Mouse (Mus musculus) testis, adult 10 weeks (tissue): Measurements from ENCODE around the gene Uhrf1bp1. TPM values are rescaled to one million over a fixed set of nuclear protein-coding genes. Genes with fewer than 3 reads are reported as not detected.

Source experiments
- polyA plus RNA-seq: library from polyadenylated mRNA; stranded (reverse); fragments of 350-450 nt; fragmentation: Illumina TruSeq; extraction: RNeasy Lipid Tissue Mini Kit (QIAGEN cat#74804); gene quantifications from one replicate; pipeline ENCODE4 v1.2.3, GENCODE M21; 2014; ENCODE audit warnings: low read depth, low replicate concordance

Uhrf1bp1 gene
- polyA plus RNA-seq = 2.6 TPM

GRCm38 (mm10) chr17:27856265-27856797 is at the start of gene Uhrf1bp1:
TSS of gene Uhrf1bp1 (plus strand) at chr17:27856441.

GRCm38 (mm10) chr17:27820568-27821406 is 35.5 kb upstream of the Uhrf1bp1 start, which contains the start of gene D17Wsu92e:
TSS of gene D17Wsu92e (minus strand) at chr17:27820648.

DNA sequence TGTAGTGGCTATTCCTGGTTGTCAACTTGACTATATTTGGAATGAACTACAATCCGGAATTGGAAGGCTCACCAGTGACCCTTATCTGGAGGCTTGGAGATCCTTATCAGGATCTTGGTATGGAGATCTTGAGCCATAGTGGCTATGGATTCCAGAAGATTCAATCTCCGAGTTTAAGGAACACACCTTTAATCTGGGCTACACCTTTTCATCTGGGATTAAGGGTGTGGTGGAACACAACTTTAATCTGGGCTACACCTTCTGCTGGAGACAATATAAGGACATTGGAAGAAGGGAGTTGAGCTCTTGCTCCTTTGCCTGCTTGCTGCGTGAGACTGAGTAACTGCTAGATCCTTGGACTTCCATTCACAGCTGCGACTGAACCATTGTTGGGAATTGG is 18.4 kb upstream of the Uhrf1bp1 start, which contains the start of gene Snrpc:
Snrpc (plus strand) TSS at position 301 of the 400 bp plus-strand sequence.

GRCm38 (mm10) chr17:27908888-27909621 is 52.8 kb downstream of the Uhrf1bp1 start, which contains the start of gene Anks1:
TSS of gene Anks1 (plus strand) at chr17:27909306.

GRCm38 (mm10) chr17:27909622-27910500 is 53.6 kb downstream of the Uhrf1bp1 start, which contains the start of gene Taf11:
TSS of gene Taf11 (minus strand) at chr17:27909844.

Other genes with a start within 250 kb of the Uhrf1bp1 start
- gene Nudt3, start 232.9 kb upstream of the Uhrf1bp1 start, polyA plus RNA-seq = 26.3 TPM
- not detected for gene RPS10-NUDT3, start 221.2 kb upstream of the Uhrf1bp1 start, polyA plus RNA-seq
- 24.5 TPM for gene Rps10, start 219.8 kb upstream of the Uhrf1bp1 start, polyA plus RNA-seq
- gene Pacsin1, start 200.9 kb upstream of the Uhrf1bp1 start, polyA plus RNA-seq = 1.9 TPM
- not detected for gene Spdef, start 127.5 kb upstream of the Uhrf1bp1 start, polyA plus RNA-seq
- gene D17Wsu92e, start 35.8 kb upstream of the Uhrf1bp1 start, polyA plus RNA-seq = 74.8 TPM
- 104 TPM for gene Snrpc, start 18.3 kb upstream of the Uhrf1bp1 start, polyA plus RNA-seq
- gene Anks1, start 52.9 kb downstream of the Uhrf1bp1 start, polyA plus RNA-seq = 1.4 TPM
- 42.0 TPM for gene Taf11, start 53.4 kb downstream of the Uhrf1bp1 start, polyA plus RNA-seq
- 46.3 TPM for gene Tcp11, start 224.2 kb downstream of the Uhrf1bp1 start, polyA plus RNA-seq